Mouse (Mus musculus) frontal cortex, postnatal 25 days (tissue): Measurements from ENCODE around the gene Ube2e1.

ENCODE experiments used
- DNase-seq, 2 experiments: peaks; one replicate each; pipeline ENCODE4 v3.0.0; 2022; ENCODE audit warnings: low spot score in 2 of 2

Ube2e1 gene

GRCm38 (mm10) chr14:18331693-18332131 is at the start of gene Ube2e1:
Gene Ube2e1 (minus strand): TSS chr14:18331859.
- DNase-seq, result peak; percentile 53 to 58

- no peak for DNase-seq
Measured at GRCm38 (mm10) chr14:18379841-18380240, 48.2 kb upstream of the Ube2e1 start.

GRCm38 (mm10) chr14:18377944-18378575 is 46.4 kb upstream of the Ube2e1 start:
- DNase-seq, result peak in 1 of 2 experiments; percentile 28

GRCm38 (mm10) chr14:18376206-18376605 is 44.5 kb upstream of the Ube2e1 start:
- no peak for DNase-seq

- no peak for DNase-seq
Measured at GRCm38 (mm10) chr14:18373758-18374405, 42.2 kb upstream of the Ube2e1 start.

GRCm38 (mm10) chr14:18372761-18373610 is 41.3 kb upstream of the Ube2e1 start:
- DNase-seq, result no peak

GRCm38 (mm10) chr14:18369031-18369430 is 37.4 kb upstream of the Ube2e1 start:
- no peak for DNase-seq

GRCm38 (mm10) chr14:18367025-18367424 is 35.4 kb upstream of the Ube2e1 start:
- DNase-seq, result no peak

GRCm38 (mm10) chr14:18364321-18364720 is 32.7 kb upstream of the Ube2e1 start:
- no peak for DNase-seq

GRCm38 (mm10) chr14:18356442-18356841 is 24.8 kb upstream of the Ube2e1 start:
- no peak for DNase-seq

- no peak for DNase-seq
Measured at GRCm38 (mm10) chr14:18355514-18356190, 24.0 kb upstream of the Ube2e1 start.

- DNase-seq, result no peak
Measured at GRCm38 (mm10) chr14:18353525-18353924, 21.9 kb upstream of the Ube2e1 start.

GRCm38 (mm10) chr14:18352934-18353333 is 21.3 kb upstream of the Ube2e1 start:
- DNase-seq, result no peak

- no peak for DNase-seq
Measured at GRCm38 (mm10) chr14:18350680-18351079, 19.0 kb upstream of the Ube2e1 start.

GRCm38 (mm10) chr14:18349871-18350270 is 18.2 kb upstream of the Ube2e1 start:
- no peak for DNase-seq

- DNase-seq, result no peak
Measured at GRCm38 (mm10) chr14:18343589-18343988, 11.9 kb upstream of the Ube2e1 start.

GRCm38 (mm10) chr14:18342749-18343148 is 11.1 kb upstream of the Ube2e1 start:
- DNase-seq, result no peak

GRCm38 (mm10) chr14:18341088-18341487 is 9.4 kb upstream of the Ube2e1 start:
- no peak for DNase-seq

GRCm38 (mm10) chr14:18336106-18336505 is 4.4 kb upstream of the Ube2e1 start:
- DNase-seq, result no peak

GRCm38 (mm10) chr14:18330789-18331692 is 618 bp downstream of the Ube2e1 start:
- peak in 1 of 2 experiments; percentile 13 for DNase-seq
